Mouse (Mus musculus) small intestine, adult 10 weeks (tissue): Measurements from ENCODE around the gene Zfp989. TPM values are rescaled to one million over a fixed set of nuclear protein-coding genes. Genes with fewer than 3 reads are reported as not detected.

Source experiments
- polyA plus RNA-seq: library from polyadenylated mRNA; stranded (reverse); fragments of 350-450 nt; fragmentation: Illumina TruSeq; extraction: RNeasy Lipid Tissue Mini Kit (QIAGEN cat#74804); gene quantifications from one replicate; pipeline ENCODE4 v1.2.3, GENCODE M21; 2014; ENCODE audit warnings: low replicate concordance

The Zfp989 gene
- not detected for polyA plus RNA-seq

GRCm38 (mm10) chr4:146971757-146972156, at the start of gene Zfp989:
Gene Zfp989 (plus strand): TSS chr4:146971976.

GRCm38 (mm10) chr4:147021550-147021949, 49.8 kb downstream of the Zfp989 start, which contains the start of gene Rex2:
Gene Rex2 (plus strand): TSS chr4:147021850.

Other genes starting within 250 kb of the Zfp989 start
- not detected for gene Gm21411, start 62.4 kb upstream of the Zfp989 start, polyA plus RNA-seq
- not detected for gene Rex2, start 49.9 kb downstream of the Zfp989 start, polyA plus RNA-seq
- 30.8 TPM for gene Zfp991, start 160.1 kb downstream of the Zfp989 start, polyA plus RNA-seq